Mouse (Mus musculus): ENCODE data around the gene Vamp1. TPM values are rescaled to one million over a fixed set of nuclear protein-coding genes. Genes with fewer than 3 reads are reported as not detected.
"Not testable (repeated sequence)": the region's sequence is repeated elsewhere in the genome, so short reads cannot be mapped to it uniquely, and the experiment has no call there.

The Vamp1 gene
- polyA plus RNA-seq, 1 experiment from 2014 or later = 6.7 TPM

GRCm38 (mm10) chr6:125253863-125254715 lies 38.7 kb downstream of the Vamp1 start:
- no peak overlapping the region for H3K9ac ChIP-seq
- H3K27me3 ChIP-seq = no peaks in the 10 kb centered on the region
- 0 out of 2 replicates have a peak overlapping the region, but pooled peaks have one; percentile 41 for H3K27ac ChIP-seq
- no peaks in the 10 kb centered on the region; the same call in 1 of the 2 replicates for H3K9me3 ChIP-seq (replicated peaks)
- H3K4me3 ChIP-seq (replicated peaks) = no peak overlapping the region
- no peaks in the 10 kb centered on the region for H3K36me3 ChIP-seq
- no peak for ATAC-seq (replicated peaks; ENCODE audit: low FRiP score)
- 82% methylated on average over 14 of the region's 14 CpGs for WGBS
- no peak overlapping the region for H3K4me2 ChIP-seq
- H3K4me1 ChIP-seq = no peaks in the 10 kb centered on the region

- H3K4me3 ChIP-seq (replicated peaks) = no peak overlapping the region
- ATAC-seq (replicated peaks; ENCODE audit: low FRiP score) = no peak
- no peaks in the 10 kb centered on the region for H3K4me1 ChIP-seq
- no peak overlapping the region for H3K9ac ChIP-seq
- H3K27ac ChIP-seq = no peak overlapping the region
- no peaks in the 10 kb centered on the region for H3K36me3 ChIP-seq
- no peaks in the 10 kb centered on the region for H3K27me3 ChIP-seq
- H3K4me2 ChIP-seq = no peak overlapping the region
- H3K9me3 ChIP-seq (replicated peaks) = no peaks in the 10 kb centered on the region; the same call in 1 of the 2 replicates
- WGBS = 80% methylated on average over 7 of the region's 7 CpGs
Measured at GRCm38 (mm10) chr6:125255516-125256044, 40.2 kb downstream of the Vamp1 start.

- no peak for ATAC-seq (replicated peaks; ENCODE audit: low FRiP score)
- H3K27me3 ChIP-seq = no peaks in the 10 kb centered on the region
- no peak overlapping the region for H3K27ac ChIP-seq
- H3K9ac ChIP-seq = no peak overlapping the region
- H3K36me3 ChIP-seq = no peaks in the 10 kb centered on the region
- WGBS = 74% methylated on average over 8 of the region's 8 CpGs
- no peak overlapping the region for H3K4me2 ChIP-seq
- H3K4me3 ChIP-seq (replicated peaks) = no peak overlapping the region
- H3K9me3 ChIP-seq (replicated peaks) = no peaks in the 10 kb centered on the region; the same call in 1 of the 2 replicates
- no peaks in the 10 kb centered on the region for H3K4me1 ChIP-seq
Measured at GRCm38 (mm10) chr6:125256222-125256966, 41.0 kb downstream of the Vamp1 start.

GRCm38 (mm10) chr6:125260006-125260555 lies 44.7 kb downstream of the Vamp1 start:
- 80% methylated on average over 10 of the region's 10 CpGs for WGBS
- Histone ChIP-seq H3K4me3 (replicated peaks) (no peak overlapping the region), H3K4me1 (no peaks in the 10 kb centered on the region), H3K9ac (no peak overlapping the region), H3K36me3 (no peaks in the 10 kb centered on the region), H3K4me2 (no peak overlapping the region), H3K27me3 (no peaks in the 10 kb centered on the region), H3K9me3 (replicated peaks) (no peaks in the 10 kb centered on the region), H3K27ac (no peak overlapping the region)
- no peak for ATAC-seq (replicated peaks; ENCODE audit: low FRiP score)

- H3K9ac ChIP-seq = no peak overlapping the region
- H3K36me3 ChIP-seq = no peaks in the 10 kb centered on the region
- H3K4me2 ChIP-seq = no peak overlapping the region
- H3K4me1 ChIP-seq = no peaks in the 10 kb centered on the region
- H3K27me3 ChIP-seq = no peaks in the 10 kb centered on the region; the same call in 1 of the 2 replicates
- H3K27ac ChIP-seq = no peak overlapping the region
- ATAC-seq (replicated peaks; ENCODE audit: low FRiP score) = no peak
- 83% methylated on average over 9 of the region's 9 CpGs for WGBS
- no peak overlapping the region for H3K4me3 ChIP-seq (replicated peaks)
- H3K9me3 ChIP-seq (replicated peaks) = no peaks in the 10 kb centered on the region
Measured at GRCm38 (mm10) chr6:125264219-125264618, 48.9 kb downstream of the Vamp1 start.

- no peak for ATAC-seq (replicated peaks; ENCODE audit: low FRiP score)
- Histone ChIP-seq H3K4me2 (no peak overlapping the region), H3K9me3 (replicated peaks) (no peaks in the 10 kb centered on the region), H3K9ac (no peak overlapping the region), H3K4me1 (no peaks in the 10 kb centered on the region), H3K27me3 (no peaks in the 10 kb centered on the region; the same call in 1 of the 2 replicates), H3K36me3 (no peaks in the 10 kb centered on the region), H3K27ac (no peak overlapping the region), H3K4me3 (replicated peaks) (no peak overlapping the region)
- WGBS = 42% methylated on average over 10 of the region's 10 CpGs
Measured at GRCm38 (mm10) chr6:125265239-125265638, 49.9 kb downstream of the Vamp1 start.

GRCm38 (mm10) chr6:125266091-125266490 lies 50.7 kb downstream of the Vamp1 start:
- 72% methylated on average over 13 of the region's 13 CpGs for whole genome bisulfite sequencing
- Histone ChIP-seq H3K4me1 (no peaks in the 10 kb centered on the region), H3K4me2 (no peak overlapping the region), H3K9me3 (replicated peaks) (no peaks in the 10 kb centered on the region), H3K9ac (no peak overlapping the region), H3K27ac (no peak overlapping the region), H3K36me3 (no peaks in the 10 kb centered on the region), H3K27me3 (no peaks in the 10 kb centered on the region; the same call in 1 of the 2 replicates), H3K4me3 (replicated peaks) (no peak overlapping the region)
- ATAC-seq (replicated peaks; ENCODE audit: low FRiP score) = no peak

- not testable (repeated sequence) for H3K4me2 ChIP-seq; H3K4me1 ChIP-seq; H3K36me3 ChIP-seq; H3K9ac ChIP-seq; H3K27ac ChIP-seq; H3K4me3 ChIP-seq (replicated peaks); H3K9me3 ChIP-seq (replicated peaks); H3K27me3 ChIP-seq; ATAC-seq (replicated peaks; ENCODE audit: low FRiP score)
- 69% methylated on average over 6 of the region's 6 CpGs for WGBS
Measured at GRCm38 (mm10) chr6:125266600-125266999, 51.2 kb downstream of the Vamp1 start.

- 84% methylated on average over 3 of the region's 3 CpGs for WGBS
- ATAC-seq (replicated peaks; ENCODE audit: low FRiP score) = no peak
- H3K27ac ChIP-seq = no peak overlapping the region
Measured at GRCm38 (mm10) chr6:125267469-125267868, 52.1 kb downstream of the Vamp1 start.

GRCm38 (mm10) chr6:125268799-125269198 lies 53.4 kb downstream of the Vamp1 start:
- Histone ChIP-seq H3K9ac (no peak overlapping the region), H3K4me3 (replicated peaks) (no peak overlapping the region), H3K27ac (no peak overlapping the region), H3K9me3 (replicated peaks) (no peaks in the 10 kb centered on the region), H3K4me1 (peaks cover 7% of the 10 kb centered on the region), H3K36me3 (no peaks in the 10 kb centered on the region), H3K4me2 (no peak overlapping the region), H3K27me3 (peaks cover 3% of the 10 kb centered on the region; the same call in 1 of the 2 replicates)
- ATAC-seq (replicated peaks; ENCODE audit: low FRiP score) = no peak
- WGBS = 50% methylated on average over 6 of the region's 6 CpGs

More at GRCm38 (mm10) chr6:125267469-125267868, 52.1 kb downstream of the Vamp1 start:
- H3K4me1 ChIP-seq = peaks cover 7% of the 10 kb centered on the region
- H3K27me3 ChIP-seq = peaks cover 3% of the 10 kb centered on the region; the same call in 1 of the 2 replicates
- H3K4me3 ChIP-seq (replicated peaks) = no peak overlapping the region
- H3K4me2 ChIP-seq = no peak overlapping the region
- H3K36me3 ChIP-seq = no peaks in the 10 kb centered on the region
- no peak overlapping the region for H3K9ac ChIP-seq
- H3K9me3 ChIP-seq (replicated peaks) = no peaks in the 10 kb centered on the region

- peak; percentile 85 for ATAC-seq (replicated peaks; ENCODE audit: low FRiP score)
- peak overlapping the region; percentile 53 for H3K4me2 ChIP-seq
- no peak overlapping the region for H3K27ac ChIP-seq
- peaks cover 7% of the 10 kb centered on the region for H3K4me1 ChIP-seq
- peak overlapping the region; percentile 15; the same call in 1 of the 2 replicates for H3K4me3 ChIP-seq (replicated peaks)
- H3K9me3 ChIP-seq (replicated peaks) = no peaks in the 10 kb centered on the region
- H3K9ac ChIP-seq = no peak overlapping the region; the same call in 1 of the 2 replicates
- H3K36me3 ChIP-seq = no peaks in the 10 kb centered on the region
- peaks cover 3% of the 10 kb centered on the region; the same call in 1 of the 2 replicates for H3K27me3 ChIP-seq
- 19% methylated on average over 17 of the region's 17 CpGs for WGBS
Measured at GRCm38 (mm10) chr6:125271455-125272227, 56.3 kb downstream of the Vamp1 start.
